Mouse (Mus musculus) kidney, adult 2 months (tissue): ENCODE data around the gene Rab3ip.

Source experiments
- CTCF ChIP-seq: fragments of 200-500 bp; conservative IDR thresholded peaks from 2 replicates; pipeline ENCODE4 v1.5.1; 2011; ENCODE audit warnings: low read depth, mild to moderate bottlenecking, control low read depth, low read length, moderate library complexity, mixed read lengths; ENCODE audit not compliant: insufficient read depth, insufficient read length
- POLR2A ChIP-seq: fragments of 200-500 bp; IDR thresholded peaks from one replicate; pipeline ENCODE4 v1.6.1; 2011; ENCODE audit warnings: low read depth, low read length, control low read depth

GRCm38 (mm10) chr10:116894540-116894939 lies 56.0 kb downstream of the Rab3ip start:
- TF ChIP-seq CTCF (no peak), POLR2A (no peak)
